Mouse (Mus musculus): ENCODE results near the gene Bcl7b. TPM values are rescaled to one million over a fixed set of nuclear protein-coding genes. Genes with fewer than 3 reads are reported as not detected.

The Bcl7b gene
- polyA plus RNA-seq (2014; fragmentation: Illumina TruSeq; extraction: RNeasy Lipid Tissue Mini Kit (QIAGEN cat#74804); ENCODE audit: low read depth, low replicate concordance) = 13.1 TPM

DNA sequence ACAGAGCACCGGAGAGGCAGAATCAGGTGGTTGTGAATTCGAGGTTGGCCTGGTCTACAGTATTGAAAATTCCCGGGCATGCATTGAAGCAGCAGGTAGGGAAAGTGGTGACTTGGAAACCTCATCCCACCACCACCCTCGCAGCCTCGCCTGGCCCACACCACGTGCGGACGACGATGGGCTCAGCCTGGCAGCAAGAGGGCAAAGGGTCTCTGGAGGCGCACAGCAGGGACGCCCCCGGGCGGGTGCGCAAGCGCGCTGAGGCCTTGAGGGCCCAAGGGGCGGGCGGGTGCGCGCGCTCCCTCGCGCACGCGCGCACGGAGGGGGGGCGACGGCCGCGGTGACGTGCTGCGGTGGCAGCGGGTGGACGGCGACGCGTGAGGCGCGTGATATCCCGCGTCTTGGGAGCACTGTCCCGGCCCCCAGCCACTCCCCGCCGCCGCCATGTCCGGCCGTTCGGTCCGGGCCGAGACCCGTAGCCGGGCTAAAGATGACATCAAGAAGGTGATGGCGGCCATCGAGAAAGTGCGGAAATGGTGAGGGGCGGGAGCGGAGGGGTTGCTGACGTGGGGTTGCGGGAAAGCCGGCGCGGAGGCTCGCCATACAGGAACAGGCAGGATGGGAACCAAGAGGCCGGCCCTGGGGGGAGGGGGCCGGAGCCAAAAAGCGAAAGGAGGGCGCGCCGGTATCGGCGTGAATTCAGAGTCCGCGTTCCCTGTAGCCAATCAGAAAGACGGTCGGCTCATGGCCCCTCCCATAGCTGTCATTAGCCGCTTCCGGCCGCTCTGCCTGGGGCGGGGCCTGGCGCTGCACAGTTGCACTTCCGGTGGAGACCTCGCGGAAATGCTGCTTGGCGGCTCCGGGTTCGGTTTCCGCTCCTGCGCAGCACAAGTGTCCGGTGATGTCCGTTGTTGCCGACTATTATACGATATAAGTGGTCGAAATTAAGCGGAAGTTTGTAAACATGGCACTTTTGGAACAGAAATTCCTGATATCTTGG lies at the start of gene Bcl7b:
Gene Bcl7b (plus strand): TSS at position 221 of the 1,000 bp plus-strand sequence.

GRCm38 (mm10) chr5:135149053-135149819 lies 18.8 kb upstream of the Bcl7b start, which contains the start of gene Tbl2:
TSS of gene Tbl2 (plus strand) at chr5:135149657.

GRCm38 (mm10) chr5:135186621-135187348 lies 18.7 kb downstream of the Bcl7b start, which contains the start of gene Baz1b:
TSS of gene Baz1b (plus strand) at chr5:135187264.

Other genes with a start within 250 kb of the Bcl7b start
- gene Mettl27, start 235.9 kb upstream of the Bcl7b start, polyA plus RNA-seq (2014; fragmentation: Illumina TruSeq; extraction: RNeasy Lipid Tissue Mini Kit (QIAGEN cat#74804); ENCODE audit: low read depth, low replicate concordance) = 4.6 TPM
- gene Cldn4, start 221.3 kb upstream of the Bcl7b start, polyA plus RNA-seq (2014; fragmentation: Illumina TruSeq; extraction: RNeasy Lipid Tissue Mini Kit (QIAGEN cat#74804); ENCODE audit: low read depth, low replicate concordance) = not detected
- not detected for gene Cldn3, start 182.1 kb upstream of the Bcl7b start, polyA plus RNA-seq (2014; fragmentation: Illumina TruSeq; extraction: RNeasy Lipid Tissue Mini Kit (QIAGEN cat#74804); ENCODE audit: low read depth, low replicate concordance)
- gene Abhd11, start 159.1 kb upstream of the Bcl7b start, polyA plus RNA-seq (2014; fragmentation: Illumina TruSeq; extraction: RNeasy Lipid Tissue Mini Kit (QIAGEN cat#74804); ENCODE audit: low read depth, low replicate concordance) = 7.4 TPM
- gene Stx1a, start 144.8 kb upstream of the Bcl7b start, polyA plus RNA-seq (2014; fragmentation: Illumina TruSeq; extraction: RNeasy Lipid Tissue Mini Kit (QIAGEN cat#74804); ENCODE audit: low read depth, low replicate concordance) = not detected
- gene Dnajc30, start 104.1 kb upstream of the Bcl7b start, polyA plus RNA-seq (2014; fragmentation: Illumina TruSeq; extraction: RNeasy Lipid Tissue Mini Kit (QIAGEN cat#74804); ENCODE audit: low read depth, low replicate concordance) = 10.2 TPM
- 9.1 TPM for gene Bud23, start 103.3 kb upstream of the Bcl7b start, polyA plus RNA-seq (2014; fragmentation: Illumina TruSeq; extraction: RNeasy Lipid Tissue Mini Kit (QIAGEN cat#74804); ENCODE audit: low read depth, low replicate concordance)
- not detected for gene Vps37d, start 90.0 kb upstream of the Bcl7b start, polyA plus RNA-seq (2014; fragmentation: Illumina TruSeq; extraction: RNeasy Lipid Tissue Mini Kit (QIAGEN cat#74804); ENCODE audit: low read depth, low replicate concordance)
- gene Mlxipl, start 78.4 kb upstream of the Bcl7b start, polyA plus RNA-seq (2014; fragmentation: Illumina TruSeq; extraction: RNeasy Lipid Tissue Mini Kit (QIAGEN cat#74804); ENCODE audit: low read depth, low replicate concordance) = 1.1 TPM
- 12.1 TPM for gene Tbl2, start 18.6 kb upstream of the Bcl7b start, polyA plus RNA-seq (2014; fragmentation: Illumina TruSeq; extraction: RNeasy Lipid Tissue Mini Kit (QIAGEN cat#74804); ENCODE audit: low read depth, low replicate concordance)
- gene Baz1b, start 19.0 kb downstream of the Bcl7b start, polyA plus RNA-seq (2014; fragmentation: Illumina TruSeq; extraction: RNeasy Lipid Tissue Mini Kit (QIAGEN cat#74804); ENCODE audit: low read depth, low replicate concordance) = 17.9 TPM
- gene Fzd9, start 82.9 kb downstream of the Bcl7b start, polyA plus RNA-seq (2014; fragmentation: Illumina TruSeq; extraction: RNeasy Lipid Tissue Mini Kit (QIAGEN cat#74804); ENCODE audit: low read depth, low replicate concordance) = 0.08 TPM
- gene Fkbp6, start 181.8 kb downstream of the Bcl7b start, polyA plus RNA-seq (2014; fragmentation: Illumina TruSeq; extraction: RNeasy Lipid Tissue Mini Kit (QIAGEN cat#74804); ENCODE audit: low read depth, low replicate concordance) = 8.4 TPM
- gene Trim50, start 185.0 kb downstream of the Bcl7b start, polyA plus RNA-seq (2014; fragmentation: Illumina TruSeq; extraction: RNeasy Lipid Tissue Mini Kit (QIAGEN cat#74804); ENCODE audit: low read depth, low replicate concordance) = not detected
- gene Nsun5, start 201.7 kb downstream of the Bcl7b start, polyA plus RNA-seq (2014; fragmentation: Illumina TruSeq; extraction: RNeasy Lipid Tissue Mini Kit (QIAGEN cat#74804); ENCODE audit: low read depth, low replicate concordance) = 1.9 TPM
- gene Pom121, start 226.3 kb downstream of the Bcl7b start, polyA plus RNA-seq (2014; fragmentation: Illumina TruSeq; extraction: RNeasy Lipid Tissue Mini Kit (QIAGEN cat#74804); ENCODE audit: low read depth, low replicate concordance) = 8.2 TPM

Measured in testis, adult 10 weeks (tissue).